Mouse (Mus musculus): Measurements from ENCODE around the gene Fchsd2.

Gene Fchsd2

GRCm38 (mm10) chr7:101321218-101321827 lies 228.7 kb downstream of the Fchsd2 start:
- DNase-seq = peak; percentile 68 to 76

- peak; percentile 30 to 44 for DNase-seq
Measured at GRCm38 (mm10) chr7:101323141-101323594, 230.5 kb downstream of the Fchsd2 start.

GRCm38 (mm10) chr7:101324142-101324962 lies 231.7 kb downstream of the Fchsd2 start:
- DNase-seq = no peak

GRCm38 (mm10) chr7:101326006-101326405 lies 233.3 kb downstream of the Fchsd2 start:
- no peak for DNase-seq

- no peak for DNase-seq
Measured at GRCm38 (mm10) chr7:101327263-101327662, 234.6 kb downstream of the Fchsd2 start.

- no peak for DNase-seq
Measured at GRCm38 (mm10) chr7:101327786-101328185, 235.1 kb downstream of the Fchsd2 start.

GRCm38 (mm10) chr7:101328621-101329158 lies 236.0 kb downstream of the Fchsd2 start:
- no peak for DNase-seq

- DNase-seq = no peak
Measured at GRCm38 (mm10) chr7:101329606-101330005, 236.9 kb downstream of the Fchsd2 start.

GRCm38 (mm10) chr7:101330074-101330840 lies 237.6 kb downstream of the Fchsd2 start:
- DNase-seq = no peak

GRCm38 (mm10) chr7:101330841-101331173 lies 238.1 kb downstream of the Fchsd2 start:
- no peak for DNase-seq

- no peak for DNase-seq
Measured at GRCm38 (mm10) chr7:101332045-101332831, 239.6 kb downstream of the Fchsd2 start.
